Mouse (Mus musculus): Measurements from ENCODE around the gene B3gnt2. TPM values are rescaled to one million over a fixed set of nuclear protein-coding genes. Genes with fewer than 3 reads are reported as not detected.
A peak's percentile ranks its signal among the peaks of the same experiment; 100 is the strongest.

The B3gnt2 gene
- polyA plus RNA-seq, 1 experiment = 18.9 TPM

- WGBS = 81% methylated on average over 3 of the region's 3 CpGs
- Histone ChIP-seq H3K36me3 (ENCODE audit: control insufficient read depth, insufficient read depth, low read length) (no peaks in the 10 kb centered on the region), H3K4me3 (ENCODE audit: extremely low read depth, insufficient read depth, insufficient read length) (no peak overlapping the region), H3K27ac (ENCODE audit: insufficient read depth, low read length) (no peak overlapping the region), H3K4me1 (ENCODE audit: control insufficient read depth, insufficient read depth, insufficient read length) (peaks cover 36% of the 10 kb centered on the region), H3K27me3 (ENCODE audit: control insufficient read depth, insufficient read depth, low read length) (no peaks in the 10 kb centered on the region)
- no peak for DNase-seq (ENCODE audit: low read depth in 1 of 2, low spot score in 2 of 2)
- TF ChIP-seq CTCF (IDR thresholded peaks at IDR 0.05; ENCODE audit: extremely low read depth, insufficient read depth, insufficient read length, insufficient replicate concordance) (no peak), POLR2A (IDR thresholded peaks at IDR 0.05; ENCODE audit: low read depth, low read length) (no peak)
Observed at GRCm38 (mm10) chr11:22811413-22811812, 49.3 kb downstream of the B3gnt2 start.

GRCm38 (mm10) chr11:22809465-22810096, 51.2 kb downstream of the B3gnt2 start:
- TF ChIP-seq CTCF (IDR thresholded peaks at IDR 0.05; ENCODE audit: extremely low read depth, insufficient read depth, insufficient read length, insufficient replicate concordance) (no peak), POLR2A (IDR thresholded peaks at IDR 0.05; ENCODE audit: low read depth, low read length) (no peak)
- no peaks in the 10 kb centered on the region for H3K36me3 ChIP-seq (ENCODE audit: control insufficient read depth, insufficient read depth, low read length)
- 31% methylated on average over 7 of the region's 7 CpGs for WGBS
- H3K27me3 ChIP-seq (ENCODE audit: control insufficient read depth, insufficient read depth, low read length) = no peaks in the 10 kb centered on the region
- no peak for DNase-seq (ENCODE audit: low read depth in 1 of 2, low spot score in 2 of 2)
- H3K4me1 ChIP-seq (ENCODE audit: control insufficient read depth, insufficient read depth, insufficient read length) = peaks cover 19% of the 10 kb centered on the region; the same call in 1 of the 2 replicates
- peak overlapping the region; percentile 11; the same call in 1 of the 2 replicates for H3K27ac ChIP-seq (ENCODE audit: insufficient read depth, low read length)
- no peak overlapping the region for H3K4me3 ChIP-seq (ENCODE audit: extremely low read depth, insufficient read depth, insufficient read length)

GRCm38 (mm10) chr11:22808040-22808439, 52.7 kb downstream of the B3gnt2 start:
- Histone ChIP-seq H3K27ac (ENCODE audit: insufficient read depth, low read length) (no peak overlapping the region), H3K27me3 (ENCODE audit: control insufficient read depth, insufficient read depth, low read length) (no peaks in the 10 kb centered on the region), H3K36me3 (ENCODE audit: control insufficient read depth, insufficient read depth, low read length) (no peaks in the 10 kb centered on the region), H3K4me3 (ENCODE audit: extremely low read depth, insufficient read depth, insufficient read length) (no peak overlapping the region), H3K4me1 (ENCODE audit: control insufficient read depth, insufficient read depth, insufficient read length) (peaks cover 10% of the 10 kb centered on the region; the same call in 1 of the 2 replicates)
- DNase-seq (ENCODE audit: low read depth in 1 of 2, low spot score in 2 of 2) = no peak
- TF ChIP-seq CTCF (IDR thresholded peaks at IDR 0.05; ENCODE audit: extremely low read depth, insufficient read depth, insufficient read length, insufficient replicate concordance) = no peak
- TF ChIP-seq POLR2A (IDR thresholded peaks at IDR 0.05; ENCODE audit: low read depth, low read length) = no peak

- Histone ChIP-seq H3K4me1 (ENCODE audit: control insufficient read depth, insufficient read depth, insufficient read length) (peaks cover 4% of the 10 kb centered on the region; the same call in 1 of the 2 replicates), H3K36me3 (ENCODE audit: control insufficient read depth, insufficient read depth, low read length) (no peaks in the 10 kb centered on the region), H3K27me3 (ENCODE audit: control insufficient read depth, insufficient read depth, low read length) (no peaks in the 10 kb centered on the region), H3K27ac (ENCODE audit: insufficient read depth, low read length) (no peak overlapping the region), H3K4me3 (ENCODE audit: extremely low read depth, insufficient read depth, insufficient read length) (no peak overlapping the region)
- TF ChIP-seq POLR2A (IDR thresholded peaks at IDR 0.05; ENCODE audit: low read depth, low read length) (no peak), CTCF (IDR thresholded peaks at IDR 0.05; ENCODE audit: extremely low read depth, insufficient read depth, insufficient read length, insufficient replicate concordance) (no peak)
- DNase-seq (ENCODE audit: low read depth in 1 of 2, low spot score in 2 of 2) = no peak
- WGBS = 83% methylated on average over 1 of the region's 1 CpGs
Observed at GRCm38 (mm10) chr11:22805171-22805570, 55.6 kb downstream of the B3gnt2 start.

GRCm38 (mm10) chr11:22799987-22800424, 60.8 kb downstream of the B3gnt2 start:
- Histone ChIP-seq H3K4me1 (ENCODE audit: control insufficient read depth, insufficient read depth, insufficient read length) (0 out of 2 replicates have a peak, but pooled peaks cover 5% of the 10 kb centered on the region), H3K27ac (ENCODE audit: insufficient read depth, low read length) (no peak overlapping the region), H3K4me3 (ENCODE audit: extremely low read depth, insufficient read depth, insufficient read length) (no peak overlapping the region), H3K27me3 (ENCODE audit: control insufficient read depth, insufficient read depth, low read length) (no peaks in the 10 kb centered on the region), H3K36me3 (ENCODE audit: control insufficient read depth, insufficient read depth, low read length) (no peaks in the 10 kb centered on the region)
- TF ChIP-seq CTCF (IDR thresholded peaks at IDR 0.05; ENCODE audit: extremely low read depth, insufficient read depth, insufficient read length, insufficient replicate concordance) = no peak
- no peak for TF ChIP-seq POLR2A (IDR thresholded peaks at IDR 0.05; ENCODE audit: low read depth, low read length)
- 24% methylated on average over 9 of the region's 9 CpGs for WGBS
- no peak for DNase-seq (ENCODE audit: low read depth in 1 of 2, low spot score in 2 of 2)

GRCm38 (mm10) chr11:22798916-22799315, 61.8 kb downstream of the B3gnt2 start:
- 87% methylated on average over 5 of the region's 5 CpGs for WGBS
- H3K4me1 ChIP-seq (ENCODE audit: control insufficient read depth, insufficient read depth, insufficient read length) = 0 out of 2 replicates have a peak, but pooled peaks cover 5% of the 10 kb centered on the region
- TF ChIP-seq CTCF (IDR thresholded peaks at IDR 0.05; ENCODE audit: extremely low read depth, insufficient read depth, insufficient read length, insufficient replicate concordance) (no peak), POLR2A (IDR thresholded peaks at IDR 0.05; ENCODE audit: low read depth, low read length) (no peak)
- H3K27ac ChIP-seq (ENCODE audit: insufficient read depth, low read length) = no peak overlapping the region
- H3K4me3 ChIP-seq (ENCODE audit: extremely low read depth, insufficient read depth, insufficient read length) = no peak overlapping the region
- no peaks in the 10 kb centered on the region for H3K36me3 ChIP-seq (ENCODE audit: control insufficient read depth, insufficient read depth, low read length)
- no peak for DNase-seq (ENCODE audit: low read depth in 1 of 2, low spot score in 2 of 2)
- no peaks in the 10 kb centered on the region for H3K27me3 ChIP-seq (ENCODE audit: control insufficient read depth, insufficient read depth, low read length)

GRCm38 (mm10) chr11:22794734-22795133, 66.0 kb downstream of the B3gnt2 start:
- H3K27ac ChIP-seq (ENCODE audit: insufficient read depth, low read length) = no peak overlapping the region
- TF ChIP-seq POLR2A (IDR thresholded peaks at IDR 0.05; ENCODE audit: low read depth, low read length) = no peak
- no peak for TF ChIP-seq CTCF (IDR thresholded peaks at IDR 0.05; ENCODE audit: extremely low read depth, insufficient read depth, insufficient read length, insufficient replicate concordance)
- WGBS = 90% methylated on average over 1 of the region's 1 CpGs
- H3K4me1 ChIP-seq (ENCODE audit: control insufficient read depth, insufficient read depth, insufficient read length) = no peaks in the 10 kb centered on the region
- no peaks in the 10 kb centered on the region for H3K36me3 ChIP-seq (ENCODE audit: control insufficient read depth, insufficient read depth, low read length)
- no peaks in the 10 kb centered on the region for H3K27me3 ChIP-seq (ENCODE audit: control insufficient read depth, insufficient read depth, low read length)
- no peak overlapping the region for H3K4me3 ChIP-seq (ENCODE audit: extremely low read depth, insufficient read depth, insufficient read length)
- no peak for DNase-seq (ENCODE audit: low read depth in 1 of 2, low spot score in 2 of 2)

Data from spleen, adult 2 months (tissue).